Mouse (Mus musculus): ENCODE measurements around the gene Acat3. TPM values are rescaled to one million over a fixed set of nuclear protein-coding genes. Genes with fewer than 3 reads are reported as not detected.

Acat3 gene
- polyA plus RNA-seq (2014; fragmentation: Illumina TruSeq; extraction: RNeasy Lipid Tissue Mini Kit (QIAGEN cat#74804); ENCODE audit: low replicate concordance), result 0.93 TPM

DNA sequence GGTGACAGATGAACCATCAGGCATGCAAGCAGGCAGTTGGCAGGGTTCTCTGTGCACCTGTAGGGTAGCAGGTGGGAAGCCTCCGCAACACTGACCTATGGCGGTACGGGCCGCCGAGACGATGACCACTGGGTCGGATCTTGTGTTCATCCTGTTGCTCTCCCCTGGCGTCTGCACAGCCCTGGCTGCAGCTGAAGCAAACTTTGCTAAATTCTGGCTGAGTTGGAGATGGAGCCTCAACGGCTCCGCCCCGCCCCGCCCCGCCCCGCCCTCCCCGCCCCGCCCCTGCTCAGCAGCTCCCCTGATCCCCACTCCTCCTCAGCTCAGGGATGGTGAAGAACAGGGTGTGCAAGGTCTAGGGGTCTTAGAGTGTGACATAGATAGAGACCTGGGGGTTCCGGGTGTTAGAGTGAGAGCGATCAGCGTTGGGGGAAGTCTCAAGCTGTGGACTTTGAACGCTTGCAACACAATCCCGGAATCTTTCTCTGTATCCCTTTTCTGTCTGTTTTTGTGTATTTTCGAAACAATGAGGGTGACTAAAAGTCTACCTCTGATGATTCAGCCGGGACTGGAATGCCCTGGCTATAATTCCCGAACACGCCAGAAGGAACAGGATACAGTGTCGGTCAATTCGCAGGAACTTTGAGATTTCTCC is at the start of gene Acat3:
Acat3 (minus strand) TSS at position 450 of the 655 bp plus-strand sequence.

GRCm38 (mm10) chr17:12960331-12960873 is 20.0 kb upstream of the Acat3 start, which contains the start of gene Acat2:
Acat2 (minus strand) TSS chr17:12960747.

GRCm38 (mm10) chr17:12915881-12916583 is 24.4 kb downstream of the Acat3 start, which contains the start of gene Mrpl18:
Mrpl18 (minus strand) TSS chr17:12916345.

DNA sequence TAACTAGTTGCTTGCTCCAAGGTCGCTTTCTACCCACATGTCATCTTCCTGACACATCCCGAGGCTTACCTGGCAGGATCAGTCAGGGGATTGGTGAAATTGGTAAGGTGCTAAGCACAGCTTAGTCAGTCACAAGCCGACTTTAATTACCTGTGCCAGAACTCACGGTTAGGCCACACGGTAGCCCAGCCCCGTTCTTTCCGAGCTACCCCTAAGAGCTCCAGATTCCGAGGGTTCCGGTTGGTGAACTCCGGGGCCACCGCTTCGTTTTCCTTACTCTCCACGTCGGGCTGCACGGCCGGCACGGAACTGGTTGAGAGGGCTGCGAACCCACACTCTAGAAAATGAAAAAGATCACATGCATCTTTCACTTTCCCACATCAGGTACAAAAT is 24.9 kb downstream of the Acat3 start, which contains the start of gene Tcp1:
Tcp1 (plus strand) TSS at position 214 of the 393 bp plus-strand sequence.

GRCm38 (mm10) chr17:12909361-12910280 is 30.8 kb downstream of the Acat3 start, which contains the start of gene Pnldc1:
Pnldc1 (minus strand) TSS chr17:12910230.

GRCm38 (mm10) chr17:12875734-12876133 is 64.7 kb downstream of the Acat3 start, which contains the start of gene Mrgprh:
Mrgprh (plus strand) TSS chr17:12876034.

Other genes with a start within 250 kb of the Acat3 start
- 7.7 TPM for gene Igf2r, start 170.9 kb downstream of the Acat3 start, polyA plus RNA-seq (2014; fragmentation: Illumina TruSeq; extraction: RNeasy Lipid Tissue Mini Kit (QIAGEN cat#74804); ENCODE audit: low replicate concordance)
- not detected for gene Mas1, start 72.5 kb downstream of the Acat3 start, polyA plus RNA-seq (2014; fragmentation: Illumina TruSeq; extraction: RNeasy Lipid Tissue Mini Kit (QIAGEN cat#74804); ENCODE audit: low replicate concordance)
- gene Mrgprh, start 64.6 kb downstream of the Acat3 start, polyA plus RNA-seq (2014; fragmentation: Illumina TruSeq; extraction: RNeasy Lipid Tissue Mini Kit (QIAGEN cat#74804); ENCODE audit: low replicate concordance), result not detected
- gene Pnldc1, start 30.4 kb downstream of the Acat3 start, polyA plus RNA-seq (2014; fragmentation: Illumina TruSeq; extraction: RNeasy Lipid Tissue Mini Kit (QIAGEN cat#74804); ENCODE audit: low replicate concordance), result 0.67 TPM
- 339 TPM for gene Tcp1, start 24.9 kb downstream of the Acat3 start, polyA plus RNA-seq (2014; fragmentation: Illumina TruSeq; extraction: RNeasy Lipid Tissue Mini Kit (QIAGEN cat#74804); ENCODE audit: low replicate concordance)
- 151 TPM for gene Mrpl18, start 24.3 kb downstream of the Acat3 start, polyA plus RNA-seq (2014; fragmentation: Illumina TruSeq; extraction: RNeasy Lipid Tissue Mini Kit (QIAGEN cat#74804); ENCODE audit: low replicate concordance)
- gene Acat2, start 20.1 kb upstream of the Acat3 start, polyA plus RNA-seq (2014; fragmentation: Illumina TruSeq; extraction: RNeasy Lipid Tissue Mini Kit (QIAGEN cat#74804); ENCODE audit: low replicate concordance), result 25.3 TPM
- 207 TPM for gene Wtap, start 53.6 kb upstream of the Acat3 start, polyA plus RNA-seq (2014; fragmentation: Illumina TruSeq; extraction: RNeasy Lipid Tissue Mini Kit (QIAGEN cat#74804); ENCODE audit: low replicate concordance)
- gene Sod2, start 66.2 kb upstream of the Acat3 start, polyA plus RNA-seq (2014; fragmentation: Illumina TruSeq; extraction: RNeasy Lipid Tissue Mini Kit (QIAGEN cat#74804); ENCODE audit: low replicate concordance), result 76.6 TPM
- gene Gpr31b, start 111.7 kb upstream of the Acat3 start, polyA plus RNA-seq (2014; fragmentation: Illumina TruSeq; extraction: RNeasy Lipid Tissue Mini Kit (QIAGEN cat#74804); ENCODE audit: low replicate concordance), result not detected
- gene Tcp10b, start 120.5 kb upstream of the Acat3 start, polyA plus RNA-seq (2014; fragmentation: Illumina TruSeq; extraction: RNeasy Lipid Tissue Mini Kit (QIAGEN cat#74804); ENCODE audit: low replicate concordance), result 0.30 TPM
- 9.6 TPM for gene Unc93a, start 191.2 kb upstream of the Acat3 start, polyA plus RNA-seq (2014; fragmentation: Illumina TruSeq; extraction: RNeasy Lipid Tissue Mini Kit (QIAGEN cat#74804); ENCODE audit: low replicate concordance)